Mouse (Mus musculus): ENCODE measurements at regions not wholly inside any gene's neighbourhood (a gene's known extent, or its start where the extent isn't known, plus 50 kb on each side); places are given as distances from the start of the nearest gene placed in this dataset.

DNA sequence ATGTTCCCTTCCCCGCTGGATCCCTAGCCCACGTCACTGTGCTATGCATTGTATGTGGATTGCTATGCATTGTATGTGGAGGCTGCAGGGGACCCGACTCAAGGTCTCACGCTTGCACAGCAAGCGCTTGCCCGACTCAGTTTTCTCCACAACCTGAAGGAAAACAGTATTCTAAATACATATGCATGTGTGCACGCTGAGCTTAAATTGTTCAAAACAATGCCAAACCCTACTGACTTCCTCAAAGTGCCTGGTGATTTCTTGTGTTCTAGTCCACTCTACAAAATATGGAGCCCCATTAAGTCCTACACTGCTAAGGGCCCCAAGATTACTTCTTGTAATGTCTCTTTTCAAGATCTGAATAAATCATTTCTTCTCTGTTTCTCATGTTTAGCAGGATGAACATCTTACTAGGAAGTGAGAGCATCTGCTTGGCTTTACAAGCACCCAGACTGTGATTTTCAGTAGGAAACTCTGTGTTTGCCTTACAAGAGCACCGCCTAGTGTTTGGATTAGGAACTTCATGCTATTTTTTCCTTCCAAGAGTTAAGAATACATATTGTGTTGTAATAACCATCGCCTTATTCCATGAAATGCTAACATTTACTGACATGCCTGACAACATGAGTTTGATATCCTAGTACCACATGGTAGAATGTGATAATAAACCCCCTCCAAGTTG, 70.9 kb downstream of the Rps29 start:
- TF ChIP-seq POLR2A (IDR thresholded peaks at IDR 0.05; ENCODE audit: low read depth, low read length) (no peak), CTCF (IDR thresholded peaks at IDR 0.05; ENCODE audit: borderline replicate concordance, insufficient read depth, low read length) (no peak)
